Mouse (Mus musculus) frontal cortex, postnatal 25 days (tissue): ENCODE data around the gene Rptor.

Source experiments
- DNase-seq, 2 experiments: peaks; one replicate each; pipeline ENCODE4 v3.0.0; 2022; ENCODE audit warnings: low spot score in 2 of 2

Rptor gene

GRCm38 (mm10) chr11:119603527-119603905, 811 bp downstream of the Rptor start:
- no peak for DNase-seq

GRCm38 (mm10) chr11:119607464-119607863, 4.8 kb downstream of the Rptor start:
- no peak for DNase-seq

DNA sequence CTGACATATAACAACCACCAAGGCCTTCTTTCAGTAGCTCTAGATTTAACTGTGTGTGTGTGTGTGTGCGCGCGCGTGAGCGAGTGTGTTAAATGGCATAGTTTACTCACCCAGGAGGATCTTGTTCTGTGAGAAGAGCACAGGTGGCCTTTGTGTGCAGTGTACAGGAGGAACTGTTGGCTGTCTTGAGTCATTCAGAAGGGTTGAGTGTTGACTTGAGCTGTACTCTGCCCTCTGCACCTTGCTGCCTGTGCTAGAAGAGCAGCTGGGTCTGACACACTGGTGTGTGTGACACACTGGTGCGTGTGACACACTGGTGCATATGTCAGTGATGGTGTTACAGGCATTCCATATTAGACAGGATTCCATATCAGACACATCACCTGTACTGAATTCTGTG, 8.8 kb downstream of the Rptor start:
- no peak for DNase-seq

GRCm38 (mm10) chr11:119612179-119612578, 9.5 kb downstream of the Rptor start:
- DNase-seq, result no peak

DNA sequence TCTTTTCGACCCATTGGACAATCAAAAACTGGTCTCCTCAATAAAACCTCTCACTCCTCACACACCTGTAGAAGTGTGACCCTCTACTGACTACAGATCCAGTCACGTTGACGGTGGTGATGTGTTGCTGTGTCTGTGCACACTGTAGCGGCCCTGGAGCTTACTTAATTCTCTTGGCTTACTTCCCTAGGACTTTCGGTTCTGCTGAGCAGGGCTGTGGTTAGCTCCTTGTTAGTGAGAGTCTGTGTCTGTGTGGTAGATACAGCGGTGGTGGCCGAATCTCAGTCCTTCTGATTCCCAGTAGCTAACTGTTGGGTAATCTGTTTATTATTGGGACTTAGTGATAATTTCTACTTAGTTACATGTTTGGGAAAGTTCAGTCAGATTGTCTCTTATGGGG, 12.4 kb downstream of the Rptor start:
- no peak for DNase-seq

GRCm38 (mm10) chr11:119618763-119619162, 16.1 kb downstream of the Rptor start:
- peak; percentile 48 to 59 for DNase-seq

GRCm38 (mm10) chr11:119621266-119621665, 18.6 kb downstream of the Rptor start:
- no peak for DNase-seq

DNA sequence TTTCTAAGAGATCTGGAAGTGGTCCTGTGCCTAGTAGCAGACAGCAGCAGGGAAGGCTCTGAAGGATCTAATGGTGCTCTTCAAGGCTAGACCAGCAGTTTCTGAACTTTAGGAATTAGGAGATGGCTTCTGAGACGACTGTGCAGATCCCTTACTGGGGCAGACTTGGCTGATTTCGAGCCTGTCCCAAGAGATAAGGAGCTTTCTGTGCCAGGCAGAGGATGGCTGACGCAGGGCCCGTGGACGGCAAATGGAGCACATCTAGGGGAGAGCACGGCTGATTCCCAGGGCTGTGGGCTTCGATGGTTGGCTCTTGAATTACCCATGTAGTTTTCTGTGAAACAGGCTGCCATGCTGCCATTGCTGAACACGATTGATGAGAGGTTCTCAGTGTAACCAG, 21.1 kb downstream of the Rptor start:
- DNase-seq, result no peak

DNA sequence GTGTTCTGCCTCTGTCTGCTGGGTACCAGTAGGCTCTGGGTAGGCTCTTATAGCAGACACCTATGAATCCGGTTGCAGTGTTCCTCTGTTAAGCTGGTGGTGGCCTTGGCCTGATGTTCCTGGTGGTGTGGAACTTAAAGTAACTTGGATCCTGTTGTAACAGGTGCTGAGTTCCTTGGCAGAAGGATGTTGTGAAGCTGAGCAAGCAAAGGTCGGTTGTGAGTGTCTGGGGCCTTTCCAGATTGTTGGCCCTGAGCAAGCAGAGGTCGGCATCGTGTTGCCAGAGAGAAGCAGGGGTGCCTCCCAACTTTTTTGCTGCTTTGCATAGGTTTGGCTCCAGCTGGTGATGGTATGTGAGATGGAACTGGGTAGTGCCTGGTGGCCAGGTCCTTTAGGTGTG, 21.7 kb downstream of the Rptor start:
- DNase-seq, result no peak

DNA sequence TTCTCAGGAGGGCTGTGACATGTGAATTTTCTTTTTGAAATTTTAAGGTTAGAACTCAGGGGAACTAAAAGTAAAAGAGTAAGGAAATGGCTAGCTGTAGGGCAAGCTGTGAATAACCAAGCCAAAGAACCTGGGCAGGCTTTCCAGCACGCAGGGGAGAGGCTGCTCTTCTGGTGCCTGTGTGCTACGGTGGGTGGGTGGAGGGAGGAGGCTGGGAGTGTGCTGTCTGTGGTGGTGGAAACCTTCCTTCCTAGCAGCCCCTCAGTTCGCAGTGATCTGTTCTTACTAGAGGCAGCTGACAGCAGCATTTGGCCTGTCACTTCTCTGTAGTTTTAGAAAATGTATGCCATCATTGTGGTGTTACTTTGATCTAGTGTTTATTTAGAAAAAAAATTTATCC, 22.2 kb downstream of the Rptor start:
- DNase-seq, result no peak

DNA sequence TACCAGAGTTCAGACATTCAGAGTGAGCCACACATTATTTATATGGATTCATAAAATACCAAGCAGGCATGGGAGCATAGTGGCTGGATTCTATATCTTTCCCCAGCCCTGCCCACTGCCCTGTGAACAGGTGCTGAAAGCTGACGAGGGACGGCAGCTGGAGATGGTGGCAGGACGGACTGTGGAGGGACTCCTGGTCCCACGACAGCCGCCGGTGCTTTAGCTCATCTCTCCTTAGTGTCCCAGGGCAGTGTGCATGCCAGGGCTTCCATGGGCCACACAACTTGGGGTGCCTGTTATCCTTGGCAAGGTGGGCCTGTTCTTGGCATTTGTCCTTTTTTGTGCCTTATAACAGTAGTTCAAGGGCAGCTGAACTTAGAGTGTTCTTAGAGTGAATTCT, 22.8 kb downstream of the Rptor start:
- no peak for DNase-seq

DNA sequence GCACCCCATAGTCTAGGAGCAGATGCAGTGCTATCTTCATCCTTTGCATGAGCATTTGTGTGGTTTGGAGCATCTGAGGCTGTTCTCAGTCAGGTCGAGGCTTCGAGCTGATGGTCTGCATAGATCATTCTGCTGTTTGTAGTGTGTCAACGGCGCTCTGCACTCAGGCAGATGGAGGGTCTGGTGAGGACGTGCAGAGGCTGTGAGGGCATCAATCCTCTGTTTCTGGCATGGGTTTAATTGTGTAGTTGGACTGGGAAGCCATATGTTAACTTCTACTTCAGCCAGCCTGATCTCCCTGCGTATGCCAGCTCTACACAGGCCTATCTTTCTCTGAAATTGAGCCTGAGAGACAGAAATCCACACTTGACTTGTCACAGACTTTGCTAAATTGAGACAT, 23.2 kb downstream of the Rptor start:
- DNase-seq, result no peak

DNA sequence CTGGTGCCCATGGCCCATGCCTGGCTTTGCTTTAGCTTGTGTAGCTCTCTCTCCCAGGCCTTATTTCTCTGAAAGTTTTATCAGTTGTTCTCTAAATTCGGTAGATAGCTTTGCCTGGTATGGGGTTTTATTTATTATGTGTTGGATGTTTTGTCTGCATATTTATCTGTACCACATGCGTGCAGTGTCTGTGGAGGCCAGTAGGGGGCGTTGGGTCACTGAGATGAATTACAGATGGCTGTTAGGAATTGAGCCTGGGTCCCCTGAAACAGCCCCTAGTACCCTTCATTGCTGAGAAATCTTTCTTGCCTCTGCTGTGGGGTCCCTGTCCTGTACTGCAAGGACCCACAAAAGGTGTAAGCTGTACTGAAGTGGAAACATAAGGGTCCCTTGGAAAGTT, 24.5 kb downstream of the Rptor start:
- DNase-seq, result no peak

- DNase-seq, result no peak
Measured at GRCm38 (mm10) chr11:119629072-119629471, 26.4 kb downstream of the Rptor start.

- no peak for DNase-seq
Measured at GRCm38 (mm10) chr11:119630329-119630728, 27.6 kb downstream of the Rptor start.

GRCm38 (mm10) chr11:119631222-119631870, 28.6 kb downstream of the Rptor start:
- no peak for DNase-seq

DNA sequence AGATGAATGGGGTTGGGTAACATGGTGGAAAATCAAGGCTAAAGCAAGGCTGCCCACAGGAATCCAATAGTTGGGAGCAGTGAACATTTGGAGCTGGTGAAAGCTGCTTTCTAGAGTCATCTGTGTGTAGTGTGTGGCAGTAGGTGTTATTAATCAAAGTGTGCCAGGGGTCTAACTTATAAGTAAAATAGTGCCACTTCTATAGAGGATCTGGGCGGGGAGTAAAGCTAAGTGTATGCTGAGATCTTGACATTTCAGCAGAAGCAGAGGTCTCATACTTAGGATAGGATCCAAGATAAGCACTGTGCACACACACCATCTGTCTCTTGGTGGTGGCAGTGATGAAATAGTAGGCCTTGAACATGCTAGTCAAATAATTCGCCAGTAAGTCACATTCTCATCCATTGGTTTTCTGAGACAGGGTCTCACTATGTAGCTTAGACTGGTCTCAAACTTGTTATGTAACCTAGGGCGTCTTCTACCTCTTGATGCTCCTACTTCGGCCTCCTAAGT, 33.7 kb downstream of the Rptor start:
- no peak for DNase-seq

DNA sequence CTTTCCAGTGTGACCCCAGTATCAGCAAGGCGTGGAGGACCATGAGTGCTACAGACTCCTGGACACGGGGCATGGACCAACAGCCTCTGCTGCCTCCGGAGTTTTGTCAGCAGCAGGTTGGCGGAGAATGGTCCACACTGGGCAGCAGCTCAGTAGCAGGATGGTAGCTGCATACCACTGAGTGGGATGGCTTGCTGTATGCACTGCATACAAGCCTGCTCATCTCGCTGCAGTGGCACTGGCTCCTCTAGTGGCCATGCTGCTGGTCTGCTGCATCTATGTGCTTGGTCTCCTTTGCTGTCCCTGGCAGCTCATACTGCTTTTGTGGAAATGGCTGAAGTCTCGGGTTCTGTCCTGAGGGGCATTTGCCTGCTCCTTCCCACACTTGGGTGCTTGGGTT, 34.8 kb downstream of the Rptor start:
- DNase-seq, result no peak

DNA sequence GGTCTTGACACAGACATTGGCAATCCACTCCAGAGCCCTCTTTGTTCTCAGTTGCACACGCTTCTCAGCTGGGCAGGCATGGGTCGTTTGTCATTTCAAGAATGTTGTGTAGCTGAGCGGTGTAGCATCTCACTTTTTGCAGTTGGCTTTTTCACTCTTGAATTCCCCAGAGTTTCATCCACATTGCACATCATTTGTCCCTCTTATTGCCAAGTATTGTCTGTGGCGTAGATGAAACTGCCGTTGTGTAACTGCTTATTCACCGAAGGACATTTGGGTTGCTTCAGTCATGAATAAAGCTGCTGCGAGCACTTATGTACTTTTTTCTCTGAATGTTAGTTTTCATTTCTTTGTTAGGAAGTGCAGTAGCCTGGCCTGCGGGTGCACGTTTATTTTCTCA, 37.8 kb downstream of the Rptor start:
- no peak for DNase-seq

DNA sequence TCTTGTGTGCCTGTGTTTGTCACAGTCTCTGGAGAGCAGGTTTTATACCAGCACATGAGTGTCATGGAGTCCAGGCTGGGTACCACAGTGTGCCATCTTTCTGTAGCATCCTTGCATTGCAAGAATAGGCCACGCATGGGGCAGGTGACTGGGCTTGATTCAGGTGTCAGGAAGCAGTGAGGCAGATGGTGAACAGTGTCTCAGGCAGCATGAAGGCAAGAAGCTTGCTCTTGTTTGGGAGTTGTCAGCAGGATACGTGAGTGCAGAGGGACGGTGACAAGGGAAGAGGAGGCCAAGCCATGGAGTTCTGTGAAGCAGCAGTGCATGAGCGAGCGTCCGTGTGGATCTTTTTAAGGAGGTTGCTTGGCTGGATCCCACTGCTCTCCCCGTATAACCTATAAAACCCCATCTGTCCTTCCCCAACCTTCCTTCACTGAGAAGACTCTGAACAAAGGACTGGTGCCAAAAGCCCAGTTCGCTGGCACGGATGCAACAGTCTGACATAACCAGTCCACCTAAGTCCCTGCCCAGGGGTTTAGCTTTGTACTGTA, 39.2 kb downstream of the Rptor start:
- no peak for DNase-seq

DNA sequence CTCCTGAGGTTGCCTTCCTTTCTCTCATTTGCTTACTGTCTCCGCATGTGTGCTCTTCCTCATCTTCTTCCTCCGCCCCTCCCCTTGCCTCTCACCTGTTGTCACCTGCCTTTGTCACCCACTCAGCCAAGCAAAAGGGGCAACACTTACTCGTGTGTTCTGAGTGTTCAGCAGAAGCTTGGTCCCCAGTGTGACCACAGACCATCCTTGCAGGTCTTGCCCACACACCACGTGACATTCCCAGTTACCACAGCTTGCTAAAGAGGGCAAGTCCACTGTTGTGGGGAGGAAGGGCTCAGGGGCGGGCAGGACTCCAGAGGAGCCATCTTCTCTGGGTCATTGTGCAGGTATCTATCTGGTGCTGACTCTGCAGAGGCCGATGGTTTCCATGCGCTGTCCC, 40.6 kb downstream of the Rptor start:
- no peak for DNase-seq

GRCm38 (mm10) chr11:119644140-119644539, 41.4 kb downstream of the Rptor start:
- no peak for DNase-seq

DNA sequence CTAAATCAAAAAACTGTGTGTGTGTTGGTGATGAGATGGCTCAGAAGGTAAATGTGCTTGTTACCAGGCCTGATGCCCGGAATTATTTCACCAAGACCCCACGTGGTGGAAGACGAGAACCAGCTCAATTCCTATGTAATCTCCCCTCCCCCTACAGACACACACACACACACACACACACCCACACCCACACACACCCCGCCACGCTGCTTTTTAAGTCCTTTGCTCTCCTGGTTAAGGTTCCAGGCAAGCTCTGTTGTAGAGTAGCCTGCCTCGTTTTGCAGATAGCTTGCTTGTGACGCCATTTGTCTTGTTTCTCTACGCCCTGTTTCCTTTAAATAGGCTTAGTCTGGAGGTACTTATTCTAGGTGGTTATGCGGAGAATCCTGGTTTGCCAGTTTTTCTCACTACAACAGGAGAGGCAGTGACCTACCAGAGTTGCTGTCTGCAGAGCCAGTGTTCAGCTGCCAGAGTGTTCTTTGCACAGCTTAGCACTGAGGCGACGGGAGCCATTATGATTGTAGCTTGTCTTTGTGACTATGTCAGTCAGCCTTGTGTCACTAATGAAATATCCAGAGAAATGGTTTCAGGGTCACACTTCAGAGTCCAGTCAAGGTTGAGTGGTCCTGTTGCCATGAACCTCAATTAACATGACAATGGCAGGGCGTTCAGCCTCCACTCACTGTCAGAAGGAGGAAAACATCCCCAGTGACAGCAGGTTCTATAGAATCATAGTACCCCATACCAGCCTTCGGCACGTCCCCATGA, 42.1 kb downstream of the Rptor start:
- DNase-seq, result no peak
